Mouse (Mus musculus) heart, embryonic 14.5 days (tissue): ENCODE data around the gene Gpr61. TPM values are rescaled to one million over a fixed set of nuclear protein-coding genes. Genes with fewer than 3 reads are reported as not detected.

Source experiments
- ATAC-seq: fragments of 200-750 bp; cut with Nextera tagmentation; 2 replicates; pipeline ENCODE4 v1.8.0; 2017; ENCODE audit warnings: low read depth, moderate TSS enrichment; ENCODE audit not compliant: insufficient number of reproducible peaks, insufficient read depth, low FRiP score
- H3K27ac ChIP-seq, 2 experiments: fragments of 200-500 bp in 1 of 2; fragments of 300-500 bp in 1 of 2; sonication (generic) in 1 of 2; replicated peaks in 1 of 2; 2 replicates each; pipeline ENCODE4 v1.5.1; 2012 to 2014; ENCODE audit warnings: low read depth in 2 of 2, low read length in 2 of 2, control low read depth in 1 of 2, mild to moderate bottlenecking in 1 of 2, mixed read lengths in 1 of 2; ENCODE audit not compliant: control insufficient read depth in 1 of 2, insufficient read depth in 1 of 2
- H3K27me3 ChIP-seq: fragments of 300-500 bp; sonication (generic); 2 replicates; pipeline ENCODE4 v1.6.1; 2014; ENCODE audit warnings: mild to moderate bottlenecking, low read length, control low read depth; ENCODE audit not compliant: control insufficient read depth, insufficient read depth
- H3K36me3 ChIP-seq: fragments of 300-500 bp; sonication (generic); 2 replicates; pipeline ENCODE4 v1.6.1; 2014; ENCODE audit warnings: mild to moderate bottlenecking, control low read depth, low read length, mixed read lengths; ENCODE audit not compliant: control insufficient read depth, insufficient read depth
- H3K4me1 ChIP-seq, 2 experiments: fragments of 200-500 bp in 1 of 2; fragments of 300-500 bp in 1 of 2; sonication (generic) in 1 of 2; 2 replicates each; pipeline ENCODE4 v1.6.1; 2012 to 2014; ENCODE audit warnings: low read length in 2 of 2, control low read depth in 1 of 2, mixed read lengths in 1 of 2; ENCODE audit not compliant: control insufficient read depth in 2 of 2, insufficient read depth in 2 of 2
- H3K4me2 ChIP-seq: fragments of 300-500 bp; sonication (generic); 2 replicates; pipeline ENCODE4 v1.6.1; 2014; ENCODE audit warnings: mild to moderate bottlenecking, low read length
- H3K4me3 ChIP-seq, 2 experiments: fragments of 200-500 bp in 1 of 2; fragments of 300-500 bp in 1 of 2; sonication (generic) in 1 of 2; 2 replicates each; pipeline ENCODE4 v1.5.1; 2012 to 2014; ENCODE audit warnings: low read length in 2 of 2, mild to moderate bottlenecking in 2 of 2, control low read depth in 1 of 2, low read depth in 1 of 2, moderate library complexity in 1 of 2; ENCODE audit not compliant: control insufficient read depth in 1 of 2, insufficient read depth in 1 of 2
- H3K9ac ChIP-seq: fragments of 300-500 bp; sonication (generic); 2 replicates; pipeline ENCODE4 v1.6.1; 2014; ENCODE audit warnings: mild to moderate bottlenecking, low read length
- H3K9me3 ChIP-seq: fragments of 300-500 bp; sonication (generic); 2 replicates; pipeline ENCODE4 v1.6.1; 2016; ENCODE audit warnings: low read length, control low read depth; ENCODE audit not compliant: control insufficient read depth
- WGBS: fragments of 180-500 bp; shearing (Covaris S2); extraction: QIAGEN DNeasy Blood & Tissue Kit; methylation state at CpG from one replicate; pipeline ENCODE4 v1.1.7; 2014; 5-methylcytosine and 5-hydroxymethylcytosine counted together
- polyA plus RNA-seq: library from polyadenylated mRNA; unstranded; fragments of >200 nt; fragmentation: Nextera tagmentation; extraction: Ambion mirVana; gene quantifications from 2 replicates; pipeline ENCODE4 v1.2.1, GENCODE M21; 2014

Gene Gpr61
- polyA plus RNA-seq, 1 experiment from 2014 or later, result 0.24 TPM

DNA sequence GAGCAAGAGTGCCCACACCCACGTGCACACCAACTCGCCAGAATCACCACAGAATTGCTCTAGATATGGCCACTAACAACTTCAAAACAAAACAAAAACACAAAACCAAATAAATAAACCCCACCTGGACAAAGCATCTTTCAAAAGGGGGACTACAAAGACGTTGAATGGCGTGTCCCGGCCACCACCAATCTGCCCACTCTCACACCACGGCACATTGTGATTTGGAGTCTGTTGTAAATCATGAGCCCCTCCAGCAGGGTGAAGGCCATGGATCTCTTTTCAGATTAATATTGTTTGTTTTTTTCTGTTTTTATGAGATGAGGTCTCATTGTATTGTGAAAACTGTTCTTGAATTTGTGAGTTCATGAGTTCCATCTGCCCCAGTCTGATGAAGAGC is 52.6 kb downstream of the Gpr61 start:
- no peak for ATAC-seq
- Histone ChIP-seq H3K4me1 (peaks cover 3 to 18% of the 10 kb centered on the region in 2 experiments), H3K4me3 (no peak overlapping the region), H3K36me3 (0 out of 2 replicates have a peak, but pooled peaks cover 16% of the 10 kb centered on the region), H3K27ac (no peak overlapping the region), H3K4me2 (no peak overlapping the region), H3K27me3 (no peaks in the 10 kb centered on the region), H3K9ac (no peak overlapping the region), H3K9me3 (no peaks in the 10 kb centered on the region)
- 91% methylated on average over 6 of the region's 6 CpGs for WGBS

DNA sequence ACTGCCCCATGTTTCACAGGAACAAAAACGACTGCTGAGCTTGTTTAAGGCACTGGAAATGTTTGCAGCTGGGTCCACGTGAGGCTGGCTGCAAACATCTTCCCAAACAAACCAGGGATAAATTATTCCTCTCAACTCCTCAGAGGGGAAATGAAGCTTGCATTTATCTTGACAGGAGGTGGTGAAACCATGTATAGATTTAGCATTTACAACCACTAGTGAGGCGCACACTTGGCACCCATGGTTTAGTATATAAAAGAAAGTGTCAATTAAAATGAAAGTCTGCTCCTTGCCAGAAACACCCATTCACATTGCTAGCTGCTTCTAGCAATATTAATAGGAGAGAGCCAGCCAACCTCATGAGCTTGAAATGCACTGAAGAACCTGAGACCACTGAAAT is 53.1 kb downstream of the Gpr61 start:
- no peaks in the 10 kb centered on the region for H3K27me3 ChIP-seq
- no peak overlapping the region for H3K4me3 ChIP-seq
- no peak overlapping the region for H3K27ac ChIP-seq
- H3K9ac ChIP-seq, result no peak overlapping the region
- H3K36me3 ChIP-seq, result 0 out of 2 replicates have a peak, but pooled peaks cover 13% of the 10 kb centered on the region
- H3K9me3 ChIP-seq, result no peaks in the 10 kb centered on the region
- WGBS, result 35% methylated on average over 3 of the region's 3 CpGs
- H3K4me2 ChIP-seq, result no peak overlapping the region
- ATAC-seq, result no peak
- peaks cover 3 to 18% of the 10 kb centered on the region in 2 experiments for H3K4me1 ChIP-seq

Other genes starting within 250 kb of the Gpr61 start
- 20.1 and 22.2 TPM in 2 replicates for gene Gstm7, start 223.1 kb downstream of the Gpr61 start, polyA plus RNA-seq
- gene Gstm6, start 211.1 kb downstream of the Gpr61 start, polyA plus RNA-seq, result 11.3 and 11.9 TPM in 2 replicates
- gene Gstm3, start 185.6 kb downstream of the Gpr61 start, polyA plus RNA-seq, result not detected in 2 replicates
- gene Gstm2, start 168.4 kb downstream of the Gpr61 start, polyA plus RNA-seq, result 59.8 and 68.2 TPM in 2 replicates
- 60.8 and 63.8 TPM in 2 replicates for gene Gstm1, start 136.9 kb downstream of the Gpr61 start, polyA plus RNA-seq
- gene Gstm4, start 110.0 kb downstream of the Gpr61 start, polyA plus RNA-seq, result 15.6 and 17.4 TPM in 2 replicates
- 15.3 and 20.3 TPM in 2 replicates for gene Ampd2, start 68.2 kb downstream of the Gpr61 start, polyA plus RNA-seq
- 0.59 and 0.73 TPM in 2 replicates for gene Gnat2, start 62.1 kb downstream of the Gpr61 start, polyA plus RNA-seq
- 71.4 and 74.0 TPM in 2 replicates for gene Gnai3, start 8.7 kb downstream of the Gpr61 start, polyA plus RNA-seq
- 2.6 and 2.9 TPM in 2 replicates for gene Amigo1, start 31.5 kb upstream of the Gpr61 start, polyA plus RNA-seq
- 1.8 and 2.2 TPM in 2 replicates for gene Cyb561d1, start 46.3 kb upstream of the Gpr61 start, polyA plus RNA-seq
- 6.3 and 7.1 TPM in 2 replicates for gene Atxn7l2, start 56.1 kb upstream of the Gpr61 start, polyA plus RNA-seq
- gene Sypl2, start 71.8 kb upstream of the Gpr61 start, polyA plus RNA-seq, result 3.1 and 3.8 TPM in 2 replicates
- gene Psma5, start 102.0 kb upstream of the Gpr61 start, polyA plus RNA-seq, result 210 and 231 TPM in 2 replicates
- 19.3 and 21.4 TPM in 2 replicates for gene Sort1, start 129.2 kb upstream of the Gpr61 start, polyA plus RNA-seq
- gene Mybphl, start 210.0 kb upstream of the Gpr61 start, polyA plus RNA-seq, result 70.2 and 94.5 TPM in 2 replicates
- 17.0 and 19.3 TPM in 2 replicates for gene Psrc1, start 229.0 kb upstream of the Gpr61 start, polyA plus RNA-seq